Mouse (Mus musculus): ENCODE measurements around the gene Dusp22. TPM values are rescaled to one million over a fixed set of nuclear protein-coding genes. Genes with fewer than 3 reads are reported as not detected.

The Dusp22 gene
- total RNA-seq, 2 experiments from 2014 or later, result 44.9 to 50.5 TPM

DNA sequence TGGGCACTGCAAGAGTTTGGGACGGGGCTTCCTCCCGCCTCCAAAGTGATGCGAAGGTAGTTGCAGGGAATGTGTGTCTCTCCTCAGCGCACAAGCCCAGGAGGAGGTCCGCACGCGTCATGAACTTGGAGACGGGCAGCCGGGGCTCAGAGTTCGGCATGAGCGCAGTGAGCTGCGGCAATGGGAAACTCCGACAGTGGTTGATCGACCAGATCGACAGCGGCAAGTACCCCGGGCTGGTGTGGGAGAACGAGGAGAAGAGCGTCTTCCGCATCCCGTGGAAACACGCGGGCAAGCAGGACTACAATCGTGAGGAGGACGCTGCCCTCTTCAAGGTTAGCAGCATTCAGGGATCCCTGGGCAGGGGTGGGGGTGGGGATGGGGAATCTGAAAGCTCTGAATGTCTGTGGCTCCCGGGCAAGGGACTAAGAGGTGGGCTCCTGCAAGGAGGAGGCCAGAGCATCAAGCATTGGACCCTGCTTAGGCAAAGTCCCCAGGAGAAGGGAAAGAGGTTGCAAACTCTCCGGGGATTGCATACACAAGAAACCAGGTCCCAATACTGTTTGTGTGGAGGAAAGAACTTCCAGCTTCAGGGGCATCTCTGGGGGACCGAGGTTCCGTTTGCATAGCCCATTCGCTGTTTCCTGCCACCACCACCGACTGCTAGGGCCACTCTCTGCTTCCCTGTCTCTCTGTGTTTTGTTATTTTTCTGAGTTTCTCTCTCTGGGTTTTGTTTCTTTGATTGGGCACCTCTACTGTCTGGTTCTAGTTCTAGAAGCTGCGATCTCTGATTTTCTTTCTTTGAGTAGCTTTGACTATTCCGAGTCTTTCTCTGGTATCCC is 90.9 kb downstream of the Dusp22 start:
- DNase-seq, result no peak

DNA sequence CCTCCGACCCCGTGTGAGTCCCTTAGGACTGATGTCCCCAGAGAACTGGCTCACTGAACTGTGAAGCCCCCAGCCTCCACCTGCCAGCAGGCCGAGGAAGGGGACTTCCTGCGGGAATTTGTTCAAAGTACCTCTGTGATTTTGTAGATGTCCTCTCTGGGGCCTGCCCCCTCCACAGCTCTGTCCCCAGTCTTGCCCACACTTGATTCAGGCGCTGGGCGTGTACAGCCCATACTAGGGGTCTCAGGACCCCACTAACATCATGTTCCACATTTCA is 91.4 kb downstream of the Dusp22 start:
- no peak for DNase-seq

DNA sequence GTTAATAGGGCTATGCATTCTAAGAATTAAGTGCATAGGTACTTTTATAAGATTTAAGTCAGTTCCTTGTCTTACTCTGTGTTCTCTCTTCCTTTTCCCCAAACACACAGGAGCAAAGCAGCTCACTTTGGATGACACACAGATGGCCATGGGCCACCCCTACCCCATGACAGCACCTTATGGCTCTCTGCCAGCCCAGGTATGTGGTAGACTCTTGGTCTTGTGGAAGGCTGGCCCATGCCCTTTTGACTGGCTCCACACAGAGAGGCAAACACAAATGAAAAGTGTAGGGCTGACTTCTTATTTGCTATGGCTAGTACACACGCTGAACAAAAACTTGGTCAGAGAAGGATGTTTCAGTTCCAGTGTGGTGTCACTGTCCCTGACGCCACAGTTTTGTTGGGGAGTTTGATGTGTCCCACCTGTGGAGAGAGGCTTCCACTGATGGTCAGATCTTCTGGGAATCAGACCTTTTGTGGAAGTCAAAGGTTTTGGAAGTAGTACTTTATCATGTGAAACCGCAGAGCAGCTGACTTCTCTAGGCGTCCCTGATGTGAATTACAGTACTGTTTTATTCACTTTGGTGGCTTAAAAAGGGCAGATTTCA is 92.9 kb downstream of the Dusp22 start:
- no peak for DNase-seq

DNA sequence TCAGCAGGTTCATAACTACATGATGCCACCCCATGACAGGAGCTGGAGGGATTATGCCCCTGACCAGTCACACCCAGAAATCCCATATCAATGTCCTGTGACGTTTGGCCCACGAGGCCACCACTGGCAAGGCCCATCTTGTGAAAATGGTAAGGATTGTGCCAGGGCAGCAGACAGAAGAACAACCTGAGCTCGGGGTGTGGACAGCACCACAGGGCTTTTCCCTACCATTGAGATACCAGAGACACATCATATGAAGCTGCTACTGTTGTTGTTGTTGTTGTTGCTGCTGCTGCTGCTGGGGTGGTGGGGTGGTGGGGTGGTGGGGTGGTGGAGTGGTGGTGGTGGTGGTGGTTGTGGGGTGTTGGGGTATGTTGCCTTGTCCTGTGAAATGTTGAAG is 93.6 kb downstream of the Dusp22 start:
- DNase-seq, result no peak

DNA sequence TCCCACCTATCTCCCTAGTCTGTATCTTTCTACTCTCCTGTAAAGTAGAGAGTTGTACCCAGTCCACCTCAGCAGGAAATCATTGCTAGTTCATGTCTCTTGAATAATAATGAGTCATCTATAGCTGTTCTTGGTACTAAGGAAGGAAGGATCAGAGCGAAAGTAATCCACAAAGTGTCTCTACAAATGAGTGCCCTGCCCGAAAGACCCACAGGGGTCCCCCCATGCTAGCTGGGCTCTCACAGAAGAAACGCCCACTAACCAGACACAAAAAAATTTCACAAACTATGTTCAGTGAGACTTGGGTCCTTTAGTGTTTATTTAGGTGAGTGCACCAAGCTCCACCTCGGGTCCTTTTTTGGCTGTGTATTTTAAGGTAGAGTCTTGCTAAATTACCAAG is 94.3 kb downstream of the Dusp22 start:
- no peak for DNase-seq

DNA sequence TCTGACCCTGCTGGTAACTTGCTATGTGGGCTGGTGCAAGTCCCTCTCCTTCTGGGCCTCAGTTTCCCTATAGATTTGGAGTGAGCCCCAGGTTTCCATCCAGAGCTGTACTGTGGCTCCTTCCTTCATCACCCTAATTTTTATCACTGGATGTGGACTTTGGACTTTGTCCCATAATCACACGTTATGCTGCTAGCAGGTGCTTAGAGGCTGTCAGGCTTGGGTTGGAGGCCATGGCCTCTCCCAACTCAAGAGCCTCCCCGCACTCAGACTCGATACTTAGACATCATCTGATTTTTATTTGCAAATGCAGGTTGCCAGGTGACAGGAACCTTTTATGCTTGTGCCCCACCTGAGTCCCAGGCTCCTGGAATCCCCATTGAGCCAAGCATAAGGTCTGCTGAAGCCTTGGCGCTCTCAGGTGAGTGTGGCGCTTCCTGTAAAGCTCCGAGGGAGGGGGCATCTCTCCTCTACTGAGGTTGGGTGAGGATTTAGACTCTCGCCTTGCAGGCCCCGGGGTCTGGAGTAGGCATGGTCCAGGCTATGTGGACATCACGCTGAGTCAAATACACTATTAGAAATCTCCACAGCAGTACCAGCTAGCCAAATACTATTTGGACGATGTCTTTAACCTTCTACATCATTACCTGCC is 95.2 kb downstream of the Dusp22 start:
- no peak for DNase-seq

DNA sequence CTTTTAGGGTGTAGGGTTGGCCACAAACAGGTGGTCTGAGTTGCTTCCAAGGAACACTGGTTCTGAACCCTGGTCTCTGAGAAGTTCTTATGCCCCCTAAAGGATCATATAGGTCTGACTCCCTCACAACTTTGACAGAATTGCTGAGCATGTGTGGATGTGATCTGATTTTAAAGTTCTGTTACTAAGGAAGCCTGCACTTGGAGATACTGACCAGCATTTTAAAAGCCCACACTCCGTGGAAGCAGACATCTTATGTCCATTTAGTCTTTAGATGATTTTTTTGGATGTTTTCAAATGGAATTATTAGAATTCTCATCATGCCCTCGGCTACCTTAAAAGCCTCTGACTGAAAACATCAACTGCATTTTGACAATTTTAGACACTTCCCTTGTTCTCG is 95.8 kb downstream of the Dusp22 start:
- no peak for DNase-seq

DNA sequence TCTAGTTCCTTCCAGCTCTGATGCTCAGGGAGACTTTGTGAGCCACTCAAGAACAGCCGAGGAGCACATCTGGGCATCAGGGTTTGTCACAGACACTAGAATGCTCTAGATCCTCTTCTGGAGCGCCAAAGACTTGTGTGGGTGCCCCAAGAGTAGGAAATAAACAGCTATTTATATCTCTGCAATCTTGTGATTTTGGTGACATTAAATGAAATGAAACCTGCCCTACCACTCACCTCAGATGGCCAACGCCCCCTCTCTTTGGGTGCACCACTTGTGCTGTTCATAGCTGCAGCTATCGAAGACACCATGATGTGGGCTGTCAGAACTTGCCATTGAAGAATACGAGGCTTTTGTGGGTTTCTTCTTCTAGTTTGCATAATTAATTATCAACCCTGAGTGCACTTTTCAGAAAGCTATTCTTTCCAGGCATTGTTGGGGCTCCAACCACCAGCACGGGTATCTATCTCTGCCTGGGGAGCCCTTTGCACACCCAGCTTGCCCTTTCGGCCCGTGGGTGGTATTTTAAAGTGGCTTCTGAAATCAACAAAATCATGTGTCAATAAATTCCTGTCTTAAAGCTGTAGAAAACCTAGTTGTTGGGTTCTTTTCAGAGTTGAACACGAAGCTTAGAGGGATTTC is 96.3 kb downstream of the Dusp22 start:
- DNase-seq, result no peak

DNA sequence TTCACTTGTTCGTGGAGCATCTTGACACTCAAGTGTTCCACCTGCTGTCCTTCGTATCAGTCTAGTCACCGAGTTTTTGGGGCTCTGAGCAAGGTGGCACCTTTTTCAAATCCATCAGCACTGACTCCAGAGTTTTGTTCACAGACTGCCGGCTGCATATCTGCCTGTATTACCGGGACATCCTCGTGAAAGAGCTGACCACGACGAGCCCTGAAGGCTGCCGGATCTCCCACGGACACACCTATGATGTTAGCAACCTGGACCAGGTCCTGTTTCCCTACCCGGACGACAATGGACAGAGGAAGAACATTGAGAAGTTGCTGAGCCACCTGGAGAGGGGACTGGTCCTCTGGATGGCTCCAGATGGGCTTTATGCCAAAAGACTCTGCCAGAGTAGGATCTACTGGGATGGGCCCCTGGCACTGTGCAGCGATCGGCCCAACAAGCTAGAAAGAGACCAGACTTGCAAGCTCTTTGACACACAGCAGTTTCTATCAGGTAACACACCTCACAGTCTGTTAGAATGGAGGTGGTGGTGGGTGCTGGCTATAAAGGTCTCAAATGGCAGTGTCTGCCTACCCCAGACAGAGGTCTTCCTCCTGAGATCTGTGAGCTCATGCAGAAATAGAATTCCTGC is 97.6 kb downstream of the Dusp22 start:
- no peak for DNase-seq

DNA sequence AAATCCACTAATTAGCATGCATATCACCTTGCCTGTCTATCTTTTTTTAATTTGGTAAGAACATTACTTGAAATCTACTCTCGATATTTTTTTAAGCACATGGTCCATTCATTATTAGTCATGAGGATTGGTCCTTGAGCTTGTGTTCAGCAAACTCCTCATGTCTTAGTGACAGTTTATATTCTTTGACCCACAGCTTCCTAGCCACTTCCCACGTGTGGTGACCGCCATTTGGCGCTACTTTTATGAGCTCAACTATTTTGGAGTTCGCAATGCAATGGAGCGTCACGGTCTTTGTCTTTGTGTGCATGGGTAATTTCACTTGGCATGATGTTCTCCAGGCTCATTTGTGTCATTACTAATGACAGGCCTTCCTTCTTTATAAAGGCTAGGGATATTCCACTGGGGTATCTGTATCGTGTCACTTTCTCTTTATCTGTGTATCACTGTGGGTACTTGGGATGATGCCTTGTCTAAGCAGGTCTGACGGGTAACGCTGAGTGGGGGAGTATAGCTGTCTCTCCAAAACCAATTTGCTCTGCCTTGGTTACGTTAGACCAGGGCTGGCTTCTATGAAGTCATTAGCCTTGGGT is 99.1 kb downstream of the Dusp22 start:
- no peak for DNase-seq

DNA sequence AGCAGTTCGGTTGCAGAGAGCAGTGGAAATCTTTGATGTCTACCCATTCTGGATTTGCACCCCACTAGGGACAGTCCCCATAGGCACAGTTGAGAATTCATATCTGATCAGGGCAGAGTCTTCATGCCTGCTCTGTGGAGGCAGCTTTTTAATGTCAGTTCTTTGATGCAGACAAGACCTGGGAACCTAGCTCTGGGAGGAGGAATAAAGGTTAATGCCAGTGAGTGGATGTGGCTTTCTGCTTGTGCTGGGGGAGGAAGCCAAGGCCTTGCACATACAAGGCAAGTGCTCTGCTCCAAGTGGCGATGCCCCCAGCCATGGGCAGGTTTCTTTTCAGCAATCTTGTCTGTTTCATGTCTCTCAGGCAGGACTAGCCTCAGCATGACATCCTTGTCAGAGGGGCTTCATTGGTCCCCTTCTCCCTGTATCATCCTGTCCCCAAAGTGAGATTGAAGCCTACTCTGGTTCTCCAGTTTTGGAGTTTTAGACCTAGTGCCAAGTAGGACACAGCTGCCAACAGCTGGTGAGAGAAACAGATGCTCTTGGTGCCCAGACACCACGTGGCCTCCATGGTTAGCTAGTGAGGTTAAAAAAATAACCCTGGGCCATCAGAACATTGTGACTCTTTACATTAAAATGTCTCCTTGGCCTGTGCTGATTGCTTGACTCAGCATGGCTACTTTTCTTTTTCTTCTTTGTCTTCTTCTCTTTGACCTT is 100.7 kb downstream of the Dusp22 start:
- DNase-seq, result no peak

Other genes starting within 250 kb of the Dusp22 start
- 100 to 1,000 TPM; 580 to 597 TPM for gene Uqcrfs1, start 114.6 kb upstream of the Dusp22 start, total RNA-seq (2021)
- 1 to 10 TPM in 1 of 2 experiments, under 1 TPM in 1; 0.28 to 1.4 TPM for gene Irf4, start 89.2 kb downstream of the Dusp22 start, total RNA-seq (2021)

Data from gastrocnemius, postnatal 25 days (tissue).